Mouse (Mus musculus) liver, postnatal 0 days (tissue): ENCODE results near the gene Asb16. TPM values are rescaled to one million over a fixed set of nuclear protein-coding genes. Genes with fewer than 3 reads are reported as not detected.

Source experiments
- ATAC-seq: fragments of 200-750 bp; cut with Nextera tagmentation; 2 replicates; pipeline ENCODE4 v1.8.0; 2017; ENCODE audit warnings: mild to moderate bottlenecking, moderate library complexity
- DNase-seq: peaks from one replicate; pipeline ENCODE4 v3.0.0-alpha.2; 2016
- H3K27ac ChIP-seq: fragments of 300-500 bp; sonication (generic); 2 replicates; pipeline ENCODE4 v1.5.1; 2014; ENCODE audit warnings: antibody characterized with exemption, moderate library complexity, mild to moderate bottlenecking, low read depth
- H3K27me3 ChIP-seq: fragments of 300-500 bp; sonication (generic); 2 replicates; pipeline ENCODE4 v1.6.1; 2014; ENCODE audit warnings: low read length, control low read depth, mixed read lengths; ENCODE audit not compliant: insufficient read depth
- H3K36me3 ChIP-seq: fragments of 300-500 bp; sonication (generic); replicated peaks from 2 replicates; pipeline ENCODE4 v1.6.1; 2014; ENCODE audit warnings: mild to moderate bottlenecking, control low read depth, low read length, moderate library complexity, mixed read lengths; ENCODE audit not compliant: insufficient read depth
- H3K4me1 ChIP-seq: fragments of 300-500 bp; sonication (generic); 2 replicates; pipeline ENCODE4 v1.6.1; 2014; ENCODE audit warnings: antibody characterized with exemption, mild to moderate bottlenecking, control low read depth; ENCODE audit not compliant: insufficient read depth
- H3K4me2 ChIP-seq: fragments of 300-500 bp; sonication (generic); 2 replicates; pipeline ENCODE4 v1.6.1; 2014; ENCODE audit warnings: low read depth, mild to moderate bottlenecking, low read length, moderate library complexity, mixed read lengths
- H3K4me3 ChIP-seq: fragments of 300-500 bp; sonication (generic); 2 replicates; pipeline ENCODE4 v1.5.1; 2014; ENCODE audit warnings: low read depth, low read length
- H3K9ac ChIP-seq: fragments of 300-500 bp; sonication (generic); replicated peaks from 2 replicates; pipeline ENCODE4 v1.6.1; 2014; ENCODE audit warnings: mild to moderate bottlenecking, moderate library complexity
- H3K9me3 ChIP-seq: fragments of 300-500 bp; sonication (generic); 2 replicates; pipeline ENCODE4 v1.6.1; 2016; ENCODE audit warnings: mild to moderate bottlenecking, control low read depth, low read length, mixed read lengths
- CTCF ChIP-seq: sonication (generic); IDR thresholded peaks from 2 replicates; pipeline ENCODE4 v1.5.1; 2016; ENCODE audit warnings: antibody characterized with exemption, low read depth
- EP300 ChIP-seq: IDR thresholded peaks from 2 replicates; pipeline ENCODE4 v1.6.1; 2016; ENCODE audit warnings: antibody characterized with exemption, low read depth, mild to moderate bottlenecking
- WGBS: fragments of 180-500 bp; shearing (Covaris S2); extraction: QIAGEN DNeasy Blood & Tissue Kit; methylation state at CpG from one replicate; pipeline ENCODE4 v1.1.7; 2014; ENCODE audit not compliant: insufficient replicate concordance; 5-methylcytosine and 5-hydroxymethylcytosine counted together
- polyA plus RNA-seq: library from polyadenylated mRNA; unstranded; fragments of >200 nt; fragmentation: Nextera tagmentation; extraction: Ambion mirVana; gene quantifications from 2 replicates; pipeline ENCODE4 v1.2.1, GENCODE M21; 2015

Gene Asb16
- polyA plus RNA-seq, 1 experiment from 2014 or later, result not detected

DNA sequence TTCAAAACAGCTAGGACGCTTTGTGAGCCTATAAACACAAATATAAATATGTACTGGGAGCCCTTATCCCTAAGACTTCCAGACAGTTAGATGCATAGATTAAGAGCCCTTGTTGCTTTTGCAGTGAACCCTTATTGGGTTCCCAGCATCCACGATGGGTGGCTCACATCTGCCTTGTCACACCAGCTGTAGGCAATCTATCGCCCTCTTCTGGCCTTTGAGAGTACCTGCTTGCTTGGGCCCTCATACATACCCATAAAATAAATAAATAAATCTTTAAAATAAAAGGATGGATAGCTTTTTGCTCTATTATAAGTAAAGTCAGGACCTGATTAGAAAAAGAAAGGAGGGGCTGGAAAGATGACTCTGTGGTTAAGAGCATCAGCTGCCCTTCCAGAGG is 10.0 kb upstream of the Asb16 start:
- no peak for TF ChIP-seq EP300
- peak; percentile 45 for TF ChIP-seq CTCF
- H3K4me2 ChIP-seq, result no peak overlapping the region
- peaks cover 6% of the 10 kb centered on the region; the same call in 1 of the 2 replicates for H3K36me3 ChIP-seq
- 89% methylated on average over 3 of the region's 3 CpGs for WGBS
- no peak for DNase-seq
- H3K4me1 ChIP-seq, result 0 out of 2 replicates have a peak, but pooled peaks cover 3% of the 10 kb centered on the region
- H3K4me3 ChIP-seq, result no peak overlapping the region
- no peak for ATAC-seq
- H3K9ac ChIP-seq, result no peak overlapping the region
- no peaks in the 10 kb centered on the region for H3K27me3 ChIP-seq
- H3K27ac ChIP-seq, result no peak overlapping the region
- no peaks in the 10 kb centered on the region for H3K9me3 ChIP-seq

DNA sequence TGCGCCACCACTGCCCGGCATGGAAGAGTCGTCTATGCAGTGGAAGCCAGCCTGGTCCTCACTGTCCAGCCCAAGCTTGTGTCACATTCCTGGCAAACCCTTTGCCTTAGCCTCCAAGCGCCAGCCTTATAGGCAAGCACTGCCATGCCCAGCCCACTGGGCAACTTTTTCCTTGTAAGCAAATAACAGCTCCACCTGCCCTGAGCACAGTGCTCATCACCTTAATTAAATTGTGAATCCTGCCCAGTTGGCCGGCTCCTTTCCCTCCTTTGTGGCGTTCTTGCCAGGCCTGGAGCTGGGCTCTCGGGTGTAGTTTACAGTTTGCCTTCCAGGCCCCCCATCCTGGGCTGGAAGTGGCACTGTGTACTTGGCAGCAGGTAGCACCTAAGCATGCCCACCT is 5.3 kb upstream of the Asb16 start:
- Histone ChIP-seq H3K4me3 (no peak overlapping the region), H3K4me1 (0 out of 2 replicates have a peak, but pooled peaks cover 4% of the 10 kb centered on the region), H3K9ac (no peak overlapping the region), H3K36me3 (peaks cover 3% of the 10 kb centered on the region; the same call in 1 of the 2 replicates), H3K27ac (no peak overlapping the region), H3K4me2 (no peak overlapping the region), H3K27me3 (no peaks in the 10 kb centered on the region), H3K9me3 (no peaks in the 10 kb centered on the region)
- WGBS, result 91% methylated on average over 7 of the region's 7 CpGs
- no peak for ATAC-seq
- TF ChIP-seq EP300 (no peak), CTCF (no peak)
- no peak for DNase-seq

DNA sequence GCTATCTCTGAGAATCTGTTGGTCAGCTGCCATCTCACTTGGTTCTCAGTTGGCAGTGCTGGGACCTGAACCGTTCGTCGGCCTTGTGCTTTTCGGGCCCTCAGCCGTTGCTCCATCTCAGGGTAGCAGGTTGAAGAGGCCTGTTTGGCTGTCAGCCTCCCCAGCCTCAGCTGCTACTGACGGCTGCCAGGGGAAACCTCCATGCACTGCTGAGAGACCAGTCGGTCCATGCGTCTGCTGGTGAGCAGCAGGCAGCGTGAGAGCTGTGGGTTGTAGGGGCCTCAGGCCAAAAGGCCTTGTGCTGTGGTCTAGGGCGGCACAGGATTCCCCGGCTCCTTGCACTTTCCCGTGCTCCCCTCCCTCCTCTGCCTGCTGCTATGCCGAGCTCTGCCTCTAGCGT is 2.7 kb upstream of the Asb16 start:
- Histone ChIP-seq H3K36me3 (peaks cover 3% of the 10 kb centered on the region; the same call in 1 of the 2 replicates), H3K9me3 (no peaks in the 10 kb centered on the region), H3K4me1 (0 out of 2 replicates have a peak, but pooled peaks cover 4% of the 10 kb centered on the region), H3K9ac (no peak overlapping the region), H3K27ac (no peak overlapping the region), H3K4me3 (no peak overlapping the region), H3K4me2 (no peak overlapping the region), H3K27me3 (no peaks in the 10 kb centered on the region)
- WGBS, result 73% methylated on average over 14 of the region's 14 CpGs
- TF ChIP-seq EP300 (no peak), CTCF (no peak)
- DNase-seq (no peak), ATAC-seq (no peak)

DNA sequence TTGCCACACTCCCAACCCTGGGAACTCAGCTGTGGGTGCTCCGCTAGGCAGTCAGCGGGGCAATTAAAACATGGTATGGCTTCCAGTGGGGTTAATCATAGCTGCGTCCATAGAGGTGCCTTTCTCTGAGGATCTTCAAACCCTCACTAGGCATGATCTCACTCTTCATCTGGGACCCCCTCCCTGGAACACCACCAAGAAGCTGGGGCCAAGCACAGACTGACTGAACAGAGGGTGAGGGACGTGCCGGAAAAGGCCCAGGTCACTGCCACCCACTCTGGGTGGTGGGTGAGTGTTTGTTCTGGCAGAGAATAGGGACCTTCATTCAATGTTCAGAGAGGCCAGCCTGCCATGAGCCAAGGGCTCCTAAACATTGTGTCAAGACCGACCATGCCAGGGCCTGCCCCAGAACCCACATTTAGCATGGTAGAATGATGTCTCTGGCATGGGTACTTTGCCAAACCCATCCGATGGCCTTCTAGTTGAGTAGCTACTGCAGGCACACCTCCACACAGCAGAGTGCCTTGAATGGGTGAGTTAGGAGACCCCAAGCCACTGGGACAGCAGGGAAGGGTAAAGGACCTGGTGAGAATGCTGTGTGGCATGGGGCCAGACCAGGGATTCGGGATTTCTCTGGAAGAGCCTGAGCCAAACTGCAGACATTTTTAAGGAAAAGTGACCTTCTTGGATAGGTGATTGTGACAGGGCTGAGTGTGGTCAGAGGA is 1.8 kb upstream of the Asb16 start:
- ATAC-seq (no peak), DNase-seq (no peak)
- no peak overlapping the region for H3K9ac ChIP-seq
- 0 out of 2 replicates have a peak, but pooled peaks cover 4% of the 10 kb centered on the region for H3K4me1 ChIP-seq
- no peak overlapping the region for H3K27ac ChIP-seq
- TF ChIP-seq EP300 (no peak), CTCF (no peak)
- H3K9me3 ChIP-seq, result no peaks in the 10 kb centered on the region
- 85% methylated on average over 8 of the region's 8 CpGs for WGBS
- no peaks in the 10 kb centered on the region for H3K27me3 ChIP-seq
- peaks cover 3% of the 10 kb centered on the region; the same call in 1 of the 2 replicates for H3K36me3 ChIP-seq
- peak overlapping the region; percentile 11; the same call in 1 of the 2 replicates for H3K4me2 ChIP-seq
- H3K4me3 ChIP-seq, result no peak overlapping the region

DNA sequence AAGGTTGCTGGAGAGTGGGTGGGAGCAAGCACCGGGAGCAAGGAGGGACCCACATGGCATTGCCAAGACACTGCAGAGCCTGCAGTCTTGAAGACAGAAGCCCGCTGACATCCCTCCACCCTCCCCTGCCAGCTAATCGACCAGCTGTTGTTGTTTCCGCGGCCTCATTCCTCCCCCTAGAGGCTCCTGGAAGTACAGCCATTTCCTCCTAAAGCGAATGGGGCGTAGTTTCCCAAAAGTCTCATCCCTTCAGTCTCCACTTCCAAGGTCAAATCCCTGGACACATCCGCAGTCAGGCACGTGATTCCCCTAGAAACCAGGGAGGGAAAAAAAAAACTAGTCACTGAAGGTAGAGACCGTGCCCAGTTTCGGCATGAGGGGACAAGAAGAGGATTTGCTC is 1.1 kb upstream of the Asb16 start:
- peaks cover 3% of the 10 kb centered on the region; the same call in 1 of the 2 replicates for H3K36me3 ChIP-seq
- H3K4me1 ChIP-seq, result 0 out of 2 replicates have a peak, but pooled peaks cover 4% of the 10 kb centered on the region
- H3K4me2 ChIP-seq, result peak overlapping the region; percentile 11; the same call in 1 of the 2 replicates
- H3K27me3 ChIP-seq, result no peaks in the 10 kb centered on the region
- H3K4me3 ChIP-seq, result no peak overlapping the region
- no peak overlapping the region for H3K27ac ChIP-seq
- DNase-seq (peak; percentile 70), ATAC-seq (peak; percentile 71)
- 9% methylated on average over 11 of the region's 11 CpGs for WGBS
- H3K9ac ChIP-seq, result no peak overlapping the region
- TF ChIP-seq EP300 (no peak), CTCF (peak; percentile 79)
- H3K9me3 ChIP-seq, result no peaks in the 10 kb centered on the region

DNA sequence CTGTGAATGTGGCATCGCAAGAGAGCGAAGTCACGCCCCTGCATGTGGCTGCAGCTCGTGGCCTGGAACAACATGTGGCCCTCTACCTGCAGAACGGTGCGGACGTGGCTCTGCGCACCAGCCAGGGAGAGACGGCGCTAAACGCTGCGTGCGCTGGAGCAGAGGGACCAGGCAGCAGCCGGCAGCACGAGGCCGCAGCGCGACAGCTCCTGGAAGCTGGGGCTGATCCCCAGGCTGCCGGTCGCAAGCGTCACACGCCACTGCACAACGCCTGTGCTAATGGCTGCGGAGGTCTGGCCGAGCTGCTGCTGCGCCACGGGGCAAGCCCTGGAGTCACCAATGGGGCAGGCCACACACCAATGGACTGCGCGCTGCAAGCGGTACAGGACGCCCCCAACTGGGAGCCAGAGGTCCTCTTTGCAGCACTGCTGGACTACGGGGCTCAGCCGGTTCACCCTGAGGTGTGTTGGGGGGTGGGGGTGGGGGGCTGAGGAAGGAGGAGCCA is 7.9 kb downstream of the Asb16 start:
- 1% methylated on average over 33 of the region's 33 CpGs for WGBS
- H3K9ac ChIP-seq, result no peak overlapping the region
- peak overlapping the region; percentile 66 for H3K4me2 ChIP-seq
- no peaks in the 10 kb centered on the region for H3K9me3 ChIP-seq
- H3K27ac ChIP-seq, result no peak overlapping the region
- peak overlapping the region; percentile 1; the same call in 1 of the 2 replicates for H3K4me3 ChIP-seq
- DNase-seq, result peak; percentile 47
- ATAC-seq, result peak; percentile 65
- no peaks in the 10 kb centered on the region for H3K27me3 ChIP-seq
- no peak for TF ChIP-seq CTCF
- no peak for TF ChIP-seq EP300
- peaks cover 9% of the 10 kb centered on the region; the same call in 1 of the 2 replicates for H3K4me1 ChIP-seq
- H3K36me3 ChIP-seq, result no peaks in the 10 kb centered on the region
